Mouse (Mus musculus): ENCODE measurements around the gene Pip5kl1.

Gene Pip5kl1

GRCm38 (mm10) chr2:32581450-32582095, 7.0 kb downstream of the Pip5kl1 start:
- ATAC-seq (ENCODE audit: insufficient number of reproducible peaks, low FRiP score, low TSS enrichment), result peak; percentile 50; the same call in 1 of the 2 replicates

- peak; percentile 34; the same call in 1 of the 2 replicates for ATAC-seq (ENCODE audit: insufficient number of reproducible peaks, low FRiP score, low TSS enrichment)
Measured at GRCm38 (mm10) chr2:32582830-32583799, 8.5 kb downstream of the Pip5kl1 start.

GRCm38 (mm10) chr2:32585149-32585714, 10.6 kb downstream of the Pip5kl1 start:
- no peak for ATAC-seq (ENCODE audit: insufficient number of reproducible peaks, low FRiP score, low TSS enrichment)

GRCm38 (mm10) chr2:32586871-32587351, 12.3 kb downstream of the Pip5kl1 start, which contains the start of gene St6galnac4:
St6galnac4 (plus strand) TSS chr2:32587095.
- peak; percentile 54 for ATAC-seq (ENCODE audit: insufficient number of reproducible peaks, low FRiP score, low TSS enrichment)

GRCm38 (mm10) chr2:32587731-32588321, 13.2 kb downstream of the Pip5kl1 start:
- no peak for ATAC-seq (ENCODE audit: insufficient number of reproducible peaks, low FRiP score, low TSS enrichment)

GRCm38 (mm10) chr2:32589213-32589795, 14.7 kb downstream of the Pip5kl1 start:
- ATAC-seq (ENCODE audit: insufficient number of reproducible peaks, low FRiP score, low TSS enrichment), result peak; percentile 60; the same call in 1 of the 2 replicates

GRCm38 (mm10) chr2:32590224-32590623, 15.6 kb downstream of the Pip5kl1 start:
- no peak for ATAC-seq (ENCODE audit: insufficient number of reproducible peaks, low FRiP score, low TSS enrichment)

GRCm38 (mm10) chr2:32591249-32591648, 16.7 kb downstream of the Pip5kl1 start:
- no peak for ATAC-seq (ENCODE audit: insufficient number of reproducible peaks, low FRiP score, low TSS enrichment)

GRCm38 (mm10) chr2:32596725-32597124, 22.1 kb downstream of the Pip5kl1 start:
- peak; percentile 49; the same call in 1 of the 2 replicates for ATAC-seq (ENCODE audit: insufficient number of reproducible peaks, low FRiP score, low TSS enrichment)

- ATAC-seq (ENCODE audit: insufficient number of reproducible peaks, low FRiP score, low TSS enrichment), result no peak
Measured at GRCm38 (mm10) chr2:32597248-32597647, 22.7 kb downstream of the Pip5kl1 start.

- no peak for ATAC-seq (ENCODE audit: insufficient number of reproducible peaks, low FRiP score, low TSS enrichment)
Measured at GRCm38 (mm10) chr2:32597699-32598098, 23.1 kb downstream of the Pip5kl1 start.

- no peak for ATAC-seq (ENCODE audit: insufficient number of reproducible peaks, low FRiP score, low TSS enrichment)
Measured at GRCm38 (mm10) chr2:32598506-32598905, 23.9 kb downstream of the Pip5kl1 start.

GRCm38 (mm10) chr2:32599409-32599808, 24.8 kb downstream of the Pip5kl1 start, which contains the start of gene St6galnac6:
St6galnac6 (plus strand) TSS chr2:32599709.
- no peak for ATAC-seq (ENCODE audit: insufficient number of reproducible peaks, low FRiP score, low TSS enrichment)

GRCm38 (mm10) chr2:32601417-32602065, 26.9 kb downstream of the Pip5kl1 start:
- no peak for ATAC-seq (ENCODE audit: insufficient number of reproducible peaks, low FRiP score, low TSS enrichment)

- ATAC-seq (ENCODE audit: insufficient number of reproducible peaks, low FRiP score, low TSS enrichment), result no peak
Measured at GRCm38 (mm10) chr2:32602600-32603054, 28.0 kb downstream of the Pip5kl1 start.

GRCm38 (mm10) chr2:32604631-32605030, 30.0 kb downstream of the Pip5kl1 start:
- no peak for ATAC-seq (ENCODE audit: insufficient number of reproducible peaks, low FRiP score, low TSS enrichment)

- peak; percentile 62 for ATAC-seq (ENCODE audit: insufficient number of reproducible peaks, low FRiP score, low TSS enrichment)
Measured at GRCm38 (mm10) chr2:32606161-32607142, 31.9 kb downstream of the Pip5kl1 start.
